ENCODE assay signal across 8 mouse cellular contexts in the genomic region with DNA sequence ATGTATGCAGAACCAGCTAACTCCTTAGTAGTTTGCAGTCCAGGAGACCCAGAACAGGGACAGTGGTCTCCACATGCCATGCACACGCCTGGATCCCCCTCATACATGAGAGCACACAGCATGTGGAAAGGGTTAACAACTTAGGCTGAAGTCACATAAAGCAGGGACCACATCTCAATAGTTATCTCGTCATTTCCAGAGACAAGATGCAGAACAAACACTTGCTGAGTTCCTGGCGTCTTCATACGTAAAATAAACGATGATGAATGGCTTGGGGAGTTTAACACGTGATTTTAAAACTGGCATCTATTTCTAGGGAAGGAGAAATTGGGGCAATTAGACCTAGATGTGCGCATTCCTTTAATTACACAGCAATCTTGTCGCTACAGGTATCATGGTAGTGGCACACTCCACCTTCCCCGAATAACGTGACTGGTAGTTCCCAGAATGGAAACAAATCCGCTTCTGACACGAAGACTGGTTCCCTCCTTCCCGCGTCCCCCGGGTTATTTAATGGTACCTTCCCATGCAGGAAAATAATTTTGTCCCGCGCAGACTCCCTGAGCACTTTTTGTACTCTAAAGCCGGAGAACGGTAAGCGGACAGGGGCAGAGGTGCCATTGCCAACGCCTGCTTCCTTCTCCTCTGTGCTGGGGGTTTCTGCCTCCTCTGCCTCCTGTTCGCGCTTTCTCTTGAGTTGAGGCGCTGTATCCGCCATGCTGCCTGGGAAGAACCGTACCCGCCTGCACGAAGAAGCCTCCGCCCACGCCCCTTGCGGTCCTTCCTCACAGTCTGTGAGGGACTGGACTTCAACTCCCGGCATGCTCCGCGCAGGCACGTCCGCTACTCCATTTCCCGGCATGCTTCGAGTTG. TPM values are rescaled to one million over a fixed set of nuclear protein-coding genes. Genes with fewer than 3 reads are reported as not detected.
DNase-seq lines count a peak whose midpoint lies in the region; ATAC-seq lines count a peak whose summit lies in the region.

A gene (minus strand): TSS at position 811 of the 873 bp plus-strand sequence.

- peak; percentile 84 for DNase-seq in adipocyte (ENCODE audit: low spot score)
- peak; percentile 98 for DNase-seq in embryo, embryonic 10 days (ENCODE audit: low spot score)
- DNase-seq in gastrocnemius, postnatal 10 days: peak; percentile 89
- DNase-seq in induced T-regulatory cell, adult 2 months (ENCODE audit: low read depth): peak; percentile 97
- DNase-seq in left cerebral cortex, adult 9 months (ENCODE audit: low spot score in 2 of 2): peak; percentile 89 to 97
- peak; percentile 95 for DNase-seq in right cerebral cortex, postnatal 14 days
- DNase-seq in urinary bladder, postnatal 36 days (ENCODE audit: low spot score in 2 of 2): peak; percentile 91 to 93

- peak; percentile 96 for ATAC-seq in megakaryocyte progenitor cell, adult 5-6 weeks (replicated peaks; ENCODE audit: poor library complexity)

RNA-seq across cellular contexts. Expression of the gene that starts here (rescaled TPM):
- total RNA-seq in gastrocnemius, postnatal 10 days (2021): 10 to 100 TPM; 11.2 TPM
- 64.1 and 67.6 TPM in 2 replicates for total RNA-seq in megakaryocyte progenitor cell, adult 5-6 weeks (2015)
- 56.2 and 64.9 TPM in 2 replicates for total RNA-seq in megakaryocyte progenitor cell, adult 5-6 weeks (2017)

Comparison
In these comparisons a context has a peak if more than half of its experiments do, and no peak if none do; other contexts are left out.
1. Peak in every context shown above with its lines: DNase-seq and ATAC-seq.
2. RNA of the gene that starts here (total RNA-seq): 56.2 to 67.6 TPM in megakaryocyte progenitor cell, adult 5-6 weeks; 11.2 TPM in gastrocnemius, postnatal 10 days; every median in the first group is over 4 times any median in the second.